Mouse (Mus musculus) liver, adult 10 weeks (tissue): ENCODE measurements around the gene Hba-a1. TPM values are rescaled to one million over a fixed set of nuclear protein-coding genes. Genes with fewer than 3 reads are reported as not detected.

Experiments
- polyA plus RNA-seq: library from polyadenylated mRNA; stranded (reverse); fragments of 350-450 nt; fragmentation: Illumina TruSeq; extraction: RNeasy Lipid Tissue Mini Kit (QIAGEN cat#74804); gene quantifications from one replicate; pipeline ENCODE4 v1.2.3, GENCODE M21; 2014; ENCODE audit warnings: low read depth, low replicate concordance

Gene Hba-a1
- polyA plus RNA-seq, result 1.6 TPM

DNA sequence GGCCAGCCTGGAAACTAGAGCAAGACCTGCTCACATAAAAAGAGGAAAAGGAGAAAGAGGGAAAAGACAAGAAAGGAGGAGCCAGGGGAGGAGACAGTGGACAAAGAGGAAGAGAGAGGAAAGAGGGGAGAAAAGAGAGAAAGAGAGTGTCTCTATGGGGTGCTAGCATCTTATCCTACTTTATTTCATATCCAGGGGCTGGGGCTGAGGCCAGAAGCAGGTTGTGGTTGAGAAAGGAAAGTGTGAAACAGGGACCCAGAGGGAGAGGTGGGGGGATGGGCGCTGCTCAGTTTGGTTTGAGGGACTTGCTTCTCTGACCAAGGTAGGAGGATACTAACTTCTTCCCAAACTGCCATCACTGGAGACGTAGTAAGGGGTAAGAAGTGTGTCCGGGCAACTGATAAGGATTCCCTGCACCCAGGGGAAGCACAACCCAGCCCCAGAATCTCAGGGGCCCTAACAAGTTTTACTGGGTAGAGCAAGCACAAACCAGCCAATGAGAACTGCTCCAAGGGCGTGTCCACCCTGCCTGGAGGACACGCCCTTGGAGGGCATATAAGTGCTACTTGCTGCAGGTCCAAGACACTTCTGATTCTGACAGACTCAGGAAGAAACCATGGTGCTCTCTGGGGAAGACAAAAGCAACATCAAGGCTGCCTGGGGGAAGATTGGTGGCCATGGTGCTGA is at the start of gene Hba-a1:
TSS of gene Hba-a1 (plus strand) at position 421 of the 687 bp plus-strand sequence.

DNA sequence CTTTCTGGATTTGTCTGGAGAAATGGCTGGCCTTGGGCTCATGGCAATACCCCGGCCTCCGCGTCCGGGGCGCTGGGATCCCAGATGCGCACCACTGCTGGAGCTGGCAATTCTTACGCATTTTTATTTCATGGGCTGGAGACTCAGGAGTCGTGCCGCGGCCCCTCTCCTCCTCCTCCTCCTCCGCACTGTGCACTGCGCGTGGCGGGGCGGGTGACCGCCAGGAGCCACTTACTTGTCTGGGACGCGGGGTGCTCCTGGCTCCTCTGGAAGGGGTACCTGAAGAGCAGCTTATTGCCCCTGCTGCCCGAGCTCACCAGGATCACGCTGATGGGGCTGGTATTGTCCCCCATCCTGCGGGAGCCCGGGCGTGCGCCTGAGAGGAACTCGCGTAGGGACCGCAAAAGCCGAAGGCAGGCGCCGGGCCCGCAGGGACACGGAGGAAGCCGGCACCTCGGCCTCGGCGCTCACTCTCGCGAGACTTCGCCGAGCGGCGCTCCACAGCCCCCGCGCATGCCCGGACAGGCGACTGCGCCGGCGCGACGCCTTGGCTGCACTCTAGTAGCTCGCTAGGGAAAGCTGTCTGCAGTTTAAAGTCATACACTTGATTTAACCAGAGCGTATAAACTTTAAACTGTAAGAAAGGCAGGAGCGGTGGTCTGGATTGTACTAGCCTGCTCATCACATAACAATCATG is 16.0 kb upstream of the Hba-a1 start, which contains the start of gene Nprl3:
TSS of gene Nprl3 (minus strand) at position 520 of the 697 bp plus-strand sequence.

DNA sequence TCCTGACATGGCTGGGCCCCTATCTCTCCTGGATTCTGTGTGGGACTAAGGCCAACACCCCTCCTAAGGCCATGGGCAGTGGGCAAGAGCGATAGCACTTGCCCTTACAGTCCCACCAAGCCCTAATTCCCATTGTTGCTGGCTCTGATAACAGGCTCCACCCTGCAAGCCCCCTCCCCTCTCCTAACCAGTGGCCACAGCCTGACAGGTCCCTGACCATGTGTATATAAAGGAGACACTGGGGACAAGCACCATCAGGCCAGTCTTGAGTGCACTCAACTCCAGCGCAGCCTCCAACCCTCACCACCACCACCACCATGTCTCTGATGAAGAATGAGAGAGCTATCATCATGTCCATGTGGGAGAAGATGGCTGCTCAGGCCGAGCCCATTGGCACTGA is 7.0 kb upstream of the Hba-a1 start, which contains the start of gene Hba-x:
TSS of gene Hba-x (plus strand) at position 54 of the 400 bp plus-strand sequence.

DNA sequence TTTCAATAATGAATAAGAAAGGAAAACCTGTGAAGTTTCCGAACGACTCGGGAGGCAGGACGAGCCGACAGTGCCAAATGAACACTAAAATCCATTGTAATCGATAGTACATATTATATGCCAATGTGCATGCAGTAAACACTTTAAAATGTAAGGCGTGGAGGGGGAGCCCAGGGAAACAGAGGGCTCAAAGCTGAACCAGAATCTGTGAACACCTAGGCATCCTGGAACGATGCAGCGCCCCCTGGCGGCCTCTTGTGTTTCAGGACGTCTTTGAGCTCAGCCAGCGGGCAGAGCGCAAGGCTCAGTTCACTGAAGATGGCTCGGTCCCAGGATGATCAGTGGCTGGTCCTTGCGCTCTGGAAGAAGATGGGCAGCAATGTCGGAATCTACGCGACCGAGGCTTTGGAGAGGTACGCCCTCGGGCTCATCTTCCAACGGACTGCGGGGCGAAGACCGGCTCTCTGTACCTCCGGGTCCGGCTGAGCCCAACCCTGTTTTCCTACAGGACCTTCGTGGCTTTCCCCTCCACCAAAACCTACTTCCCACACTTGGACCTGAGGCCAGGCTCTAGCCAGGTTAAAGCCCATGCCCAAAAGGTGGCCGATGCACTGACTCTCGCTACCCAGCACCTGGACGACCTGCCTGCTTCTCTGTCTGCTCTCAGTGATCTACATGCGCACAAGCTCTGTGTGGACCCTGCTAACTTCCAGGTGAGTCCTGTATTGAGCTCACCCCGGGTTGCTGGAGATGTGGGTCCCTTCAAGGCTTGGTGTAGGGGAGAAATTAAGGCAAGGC is 3.6 kb downstream of the Hba-a1 start, which contains the start of gene Hbq1b:
TSS of gene Hbq1b (plus strand) at position 271 of the 798 bp plus-strand sequence.

DNA sequence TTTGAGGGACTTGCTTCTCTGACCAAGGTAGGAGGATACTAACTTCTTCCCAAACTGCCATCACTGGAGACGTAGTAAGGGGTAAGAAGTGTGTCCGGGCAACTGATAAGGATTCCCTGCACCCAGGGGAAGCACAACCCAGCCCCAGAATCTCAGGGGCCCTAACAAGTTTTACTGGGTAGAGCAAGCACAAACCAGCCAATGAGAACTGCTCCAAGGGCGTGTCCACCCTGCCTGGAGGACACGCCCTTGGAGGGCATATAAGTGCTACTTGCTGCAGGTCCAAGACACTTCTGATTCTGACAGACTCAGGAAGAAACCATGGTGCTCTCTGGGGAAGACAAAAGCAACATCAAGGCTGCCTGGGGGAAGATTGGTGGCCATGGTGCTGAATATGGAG is 12.9 kb downstream of the Hba-a1 start, which contains the start of gene Hba-a2:
TSS of gene Hba-a2 (plus strand) at position 287 of the 400 bp plus-strand sequence.

DNA sequence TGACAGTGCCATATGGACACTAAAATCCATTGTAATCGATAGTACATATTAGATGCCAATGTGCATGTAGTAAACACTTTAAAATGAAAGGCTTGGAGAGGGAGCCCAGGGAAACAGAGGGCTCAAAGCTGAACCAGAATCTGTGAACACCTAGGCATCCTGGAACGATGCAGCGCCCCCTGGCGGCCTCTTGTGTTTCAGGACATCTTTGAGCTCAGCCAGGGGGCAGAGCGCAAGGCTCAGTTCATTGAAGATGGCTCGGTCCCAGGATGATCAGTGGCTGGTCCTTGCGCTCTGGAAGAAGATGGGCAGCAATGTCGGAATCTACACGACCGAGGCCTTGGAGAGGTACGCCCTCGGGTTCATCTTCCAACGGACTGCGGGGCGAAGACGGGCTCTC is 16.6 kb downstream of the Hba-a1 start, which contains the start of gene Hbq1a:
TSS of gene Hbq1a (plus strand) at position 205 of the 400 bp plus-strand sequence.

Other genes starting within 250 kb of the Hba-a1 start
- not detected for gene Il9r, start 83.2 kb upstream of the Hba-a1 start, polyA plus RNA-seq
- 1.4 TPM for gene Snrnp25, start 78.1 kb upstream of the Hba-a1 start, polyA plus RNA-seq
- not detected for gene Rhbdf1, start 61.2 kb upstream of the Hba-a1 start, polyA plus RNA-seq
- 3.4 TPM for gene Mpg, start 57.0 kb upstream of the Hba-a1 start, polyA plus RNA-seq
- gene Nprl3, start 15.8 kb upstream of the Hba-a1 start, polyA plus RNA-seq, result 7.3 TPM
- not detected for gene Hba-x, start 7.1 kb upstream of the Hba-a1 start, polyA plus RNA-seq
- gene Hbq1b, start 3.5 kb downstream of the Hba-a1 start, polyA plus RNA-seq, result not detected
- 196 TPM for gene Hba-a2, start 13.0 kb downstream of the Hba-a1 start, polyA plus RNA-seq
- gene Hbq1a, start 16.6 kb downstream of the Hba-a1 start, polyA plus RNA-seq, result not detected
- 0.13 TPM for gene Sh3pxd2b, start 64.3 kb downstream of the Hba-a1 start, polyA plus RNA-seq
- gene Ubtd2, start 171.9 kb downstream of the Hba-a1 start, polyA plus RNA-seq, result 0.69 TPM
- gene Efcab9, start 248.6 kb downstream of the Hba-a1 start, polyA plus RNA-seq, result not detected
- gene Stk10, start 249.8 kb downstream of the Hba-a1 start, polyA plus RNA-seq, result 0.42 TPM